Mouse (Mus musculus) heart, postnatal 4 days (tissue): ENCODE data around the gene Snrpg. TPM values are rescaled to one million over a fixed set of nuclear protein-coding genes. Genes with fewer than 3 reads are reported as not detected.

Experiments used
- DNase-seq: peaks from one replicate; pipeline ENCODE4 v3.0.0; 2021
- total RNA-seq, 2 experiments: library from RNA; stranded (reverse); gene quantifications; 2 replicates each; pipeline ENCODE4 v1.2.3; 2021

Gene Snrpg
- total RNA-seq, 2 experiments from 2014 or later: 108 to 113 TPM

GRCm38 (mm10) chr6:86400972-86401371 is 29.9 kb downstream of the Snrpg start:
- DNase-seq: peak; percentile 79

- DNase-seq: no peak
Measured at GRCm38 (mm10) chr6:86402681-86403607, 31.8 kb downstream of the Snrpg start.

DNA sequence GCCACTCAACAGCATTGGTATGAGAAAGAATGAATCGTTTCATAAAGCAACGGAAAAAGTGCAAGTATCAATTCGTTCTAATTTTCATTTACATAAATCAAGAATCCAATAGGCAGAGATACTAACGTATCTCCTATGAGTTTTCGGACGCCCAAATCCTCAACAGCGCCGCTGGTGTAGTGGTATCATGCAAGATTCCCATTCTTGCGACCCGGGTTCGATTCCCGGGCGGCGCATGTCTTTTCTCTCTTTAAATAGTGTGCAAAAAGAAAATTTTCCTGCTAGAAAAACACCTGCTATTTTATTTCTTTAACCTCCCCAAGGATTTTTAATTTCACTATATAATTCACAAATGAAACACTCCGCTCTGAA is 32.6 kb downstream of the Snrpg start:
- peak; percentile 91 for DNase-seq

DNA sequence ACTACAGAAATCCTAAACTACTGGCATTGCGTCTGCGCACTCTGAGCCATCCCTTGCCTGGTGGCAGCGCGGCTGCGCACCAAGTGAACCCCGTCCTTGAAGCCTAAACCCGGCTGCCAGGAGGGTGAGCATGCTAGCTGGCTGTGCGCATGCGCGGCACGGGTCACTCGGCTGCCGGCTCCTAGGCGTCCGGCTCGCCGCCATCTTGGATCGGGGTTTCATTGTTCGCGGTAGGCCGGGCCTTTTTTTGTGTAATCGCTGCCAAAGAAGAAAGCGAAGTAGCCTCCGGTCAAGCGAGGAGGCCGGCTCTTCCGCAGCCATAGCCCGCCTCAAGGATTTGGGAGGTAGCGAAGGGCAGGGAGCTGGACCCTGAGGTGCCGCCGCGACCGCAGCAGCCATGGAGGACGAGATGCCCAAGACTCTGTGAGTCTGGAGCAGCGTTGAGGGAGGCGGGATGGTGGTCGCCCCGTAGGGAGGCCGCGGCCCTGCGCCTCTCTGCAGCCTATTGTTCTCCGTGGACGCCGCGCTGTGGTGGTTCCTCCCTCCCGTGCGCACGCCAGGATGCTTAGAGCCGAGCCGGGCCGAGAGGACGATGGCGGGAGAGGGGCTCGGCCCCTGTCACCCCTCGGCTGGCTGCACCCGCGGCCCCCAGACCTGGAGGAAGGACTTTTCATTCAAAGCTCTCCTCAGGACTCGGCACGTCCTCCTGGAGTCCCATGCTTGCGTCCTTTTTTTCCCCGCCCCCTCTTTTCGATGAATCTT is 33.2 kb downstream of the Snrpg start, which contains the start of gene Tia1:
Gene Tia1, plus strand, starts transcription at position 120 of the 762 bp plus-strand sequence.
- peak; percentile 98 for DNase-seq

- DNase-seq: no peak
Measured at GRCm38 (mm10) chr6:86404996-86405395, 33.9 kb downstream of the Snrpg start.

DNA sequence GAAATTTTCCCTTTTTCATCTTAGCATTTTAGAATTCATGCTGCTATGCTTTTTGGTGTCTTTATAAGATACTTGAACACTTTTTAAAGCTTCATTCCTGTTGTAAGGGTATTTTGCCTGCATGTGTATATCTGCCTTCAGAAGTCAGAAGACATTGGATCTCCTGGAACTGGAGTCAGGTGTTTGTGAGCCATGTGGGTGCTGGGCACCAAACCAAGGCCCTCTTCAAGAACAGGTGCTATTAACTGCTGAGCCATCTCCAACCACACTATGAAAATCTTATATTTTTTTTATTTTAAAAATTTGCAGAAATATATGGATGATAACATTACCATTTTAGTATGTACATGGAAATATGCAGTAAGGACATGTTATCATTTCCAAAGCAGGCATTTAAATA is 35.2 kb downstream of the Snrpg start:
- DNase-seq: no peak

- no peak for DNase-seq
Measured at GRCm38 (mm10) chr6:86418711-86419110, 47.6 kb downstream of the Snrpg start.

- DNase-seq: no peak
Measured at GRCm38 (mm10) chr6:86419239-86419638, 48.1 kb downstream of the Snrpg start.

GRCm38 (mm10) chr6:86420491-86420890 is 49.4 kb downstream of the Snrpg start:
- DNase-seq: no peak

DNA sequence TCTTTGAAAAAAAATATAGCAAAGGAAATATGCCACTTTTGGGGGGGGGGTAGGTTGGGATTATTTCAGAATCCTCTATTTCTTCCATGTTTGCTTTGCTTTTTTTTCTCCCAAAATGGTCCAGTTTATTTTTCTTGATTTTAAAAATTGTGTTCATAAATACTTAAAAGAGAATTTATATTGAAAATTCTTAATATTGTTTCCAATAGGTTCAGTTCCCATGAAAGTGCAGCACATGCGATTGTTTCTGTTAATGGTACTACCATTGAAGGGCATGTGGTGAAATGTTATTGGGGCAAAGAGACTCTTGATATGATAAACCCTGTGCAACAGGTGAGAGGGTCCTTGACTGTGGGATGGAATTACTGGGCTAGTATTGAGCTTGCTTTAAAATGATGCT is 55.3 kb downstream of the Snrpg start, which contains the start of gene Gm44790:
Gene Gm44790, plus strand, starts transcription at position 301 of the 400 bp plus-strand sequence.
- DNase-seq: no peak

Other genes with a start within 250 kb of the Snrpg start
- 1 to 10 TPM; 3.5 to 4.6 TPM for gene Tgfa, start 176.1 kb upstream of the Snrpg start, total RNA-seq
- gene Fam136a, start 5.7 kb upstream of the Snrpg start, total RNA-seq: 10 to 100 TPM; 26.8 to 28.7 TPM
- gene Pcyox1, start 25.9 kb downstream of the Snrpg start, total RNA-seq: 10 to 100 TPM; 52.5 TPM
- gene Tia1, start 32.9 kb downstream of the Snrpg start, total RNA-seq: 10 to 100 TPM; 60.2 to 62.3 TPM
- gene Gm44790, start 55.4 kb downstream of the Snrpg start, total RNA-seq: not detected
- 10 to 100 TPM; 10.4 to 11.2 TPM for gene C87436, start 67.1 kb downstream of the Snrpg start, total RNA-seq
- 100 to 1,000 TPM; 227 to 230 TPM for gene Pcbp1, start 155.0 kb downstream of the Snrpg start, total RNA-seq